ENCODE assay signal across 8 mouse cellular contexts in the genomic region with DNA sequence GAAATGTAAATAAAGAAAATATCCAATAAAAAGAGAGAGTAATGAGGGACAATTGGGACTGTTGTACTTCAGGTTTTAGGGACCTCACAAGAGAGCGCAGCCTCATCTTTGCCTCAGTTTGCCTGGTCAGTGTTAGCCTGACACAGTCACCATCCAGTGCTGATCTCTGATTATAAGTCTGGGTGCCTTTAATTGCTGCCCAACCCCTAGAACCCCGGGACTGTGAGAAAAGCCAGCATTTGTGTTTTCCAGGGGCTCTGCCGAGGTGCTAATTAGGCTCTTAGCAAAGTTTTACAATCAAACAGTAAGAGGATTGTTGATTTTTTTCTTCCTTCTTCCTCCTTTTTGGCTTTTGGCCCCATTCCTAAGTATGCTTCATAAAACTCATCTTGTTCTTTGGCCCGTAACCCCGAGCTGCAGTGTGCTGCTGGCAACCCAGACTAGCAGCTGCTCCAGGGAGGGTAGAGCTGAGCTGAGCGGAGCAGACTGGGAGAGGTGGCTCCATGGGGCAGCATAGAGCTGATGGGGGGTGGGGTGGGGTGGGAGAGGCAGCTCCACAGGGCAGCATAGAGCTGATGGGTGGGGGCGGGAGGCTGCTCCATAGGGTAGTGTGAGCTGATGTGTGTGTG. TPM values are rescaled to one million over a fixed set of nuclear protein-coding genes. Genes with fewer than 3 reads are reported as not detected.
DNase-seq lines count a peak whose midpoint lies in the region; ATAC-seq and TF ChIP-seq lines count a peak whose summit lies in the region.

No protein-coding gene starts in this region.

- no peaks in the 10 kb centered on the region for H3K9me3 ChIP-seq in kidney, embryonic 16.5 days (ENCODE audit: low read length)
- no peaks in the 10 kb centered on the region for H3K9me3 ChIP-seq in midbrain, embryonic 11.5 days (ENCODE audit: control insufficient read depth, low read length)

- H3K4me2 ChIP-seq in kidney, embryonic 16.5 days (replicated peaks; ENCODE audit: low read depth, low read length): no peak overlapping the region
- H3K4me2 ChIP-seq in midbrain, embryonic 11.5 days: no peak overlapping the region

- no peak for TF ChIP-seq POLR2A in cerebellum, adult 2 months (IDR thresholded peaks at IDR 0.05; ENCODE audit: borderline replicate concordance, insufficient read depth, low read length)

- TF ChIP-seq CTCF in cerebellum, adult 2 months (IDR thresholded peaks at IDR 0.05; ENCODE audit: borderline replicate concordance, insufficient read depth, low read depth, low read length): no peak

- peak; percentile 37 to 63 for DNase-seq in cerebellum, adult 2 months
- DNase-seq in testis, postnatal 14 days (ENCODE audit: low spot score): peak; percentile 59
- no peak for DNase-seq in testis, postnatal 10 days (ENCODE audit: low spot score)
- peak; percentile 54 for DNase-seq in midbrain, embryonic 11.5 days (ENCODE audit: low spot score, missing footprints)
- no peak for DNase-seq in urinary bladder, adult 18-20 months (ENCODE audit: low spot score in 2 of 2)
- no peak for DNase-seq in embryo, embryonic 10.5 days (ENCODE audit: low spot score)

- WGBS in cerebellum, adult 2 months: 29% methylated on average over 7 of the region's 7 CpGs
- 17% methylated on average over 6 of the region's 7 CpGs for WGBS in kidney, embryonic 16.5 days
- 32% methylated on average over 7 of the region's 7 CpGs for WGBS in midbrain, embryonic 11.5 days

- H3K36me3 ChIP-seq in kidney, embryonic 16.5 days (ENCODE audit: insufficient read depth, low read length): no peaks in the 10 kb centered on the region
- H3K36me3 ChIP-seq in midbrain, embryonic 11.5 days (ENCODE audit: control insufficient read depth, insufficient read depth, low read length): no peaks in the 10 kb centered on the region

- H3K27ac ChIP-seq in cerebellum, adult 2 months (ENCODE audit: insufficient read depth, low read length): no peak overlapping the region
- H3K27ac ChIP-seq in kidney, embryonic 16.5 days (ENCODE audit: low read length): no peak overlapping the region
- H3K27ac ChIP-seq in midbrain, embryonic 11.5 days (ENCODE audit: low read depth, low read length): no peak overlapping the region

- no peak overlapping the region for H3K4me3 ChIP-seq in cerebellum, adult 2 months (replicated peaks; ENCODE audit: insufficient read depth, low read depth, low read length)
- no peak overlapping the region for H3K4me3 ChIP-seq in kidney, embryonic 16.5 days (ENCODE audit: low read length)
- H3K4me3 ChIP-seq in midbrain, embryonic 11.5 days (ENCODE audit: low read depth, low read length): no peak overlapping the region

- H3K4me1 ChIP-seq in cerebellum, adult 2 months (ENCODE audit: control insufficient read depth, insufficient read depth, low read length): peaks cover 17% of the 10 kb centered on the region
- 0 out of 2 replicates have a peak, but pooled peaks cover 4% of the 10 kb centered on the region for H3K4me1 ChIP-seq in kidney, embryonic 16.5 days (ENCODE audit: insufficient read depth, low read length)
- peaks cover 7% of the 10 kb centered on the region for H3K4me1 ChIP-seq in midbrain, embryonic 11.5 days (ENCODE audit: control insufficient read depth, insufficient read depth, low read length)

- ATAC-seq in cerebellum, adult (ENCODE audit: insufficient number of reproducible peaks, low FRiP score, low TSS enrichment): no peak
- ATAC-seq in kidney, embryonic 16.5 days (ENCODE audit: low FRiP score, low TSS enrichment): peak; percentile 71; the same call in 1 of the 2 replicates
- ATAC-seq in midbrain, embryonic 11.5 days (ENCODE audit: low FRiP score): peak; percentile 48; the same call in 1 of the 2 replicates

- H3K9ac ChIP-seq in kidney, embryonic 16.5 days (replicated peaks; ENCODE audit: low read length): no peak overlapping the region
- no peak overlapping the region for H3K9ac ChIP-seq in midbrain, embryonic 11.5 days (ENCODE audit: low read length)

- no peaks in the 10 kb centered on the region for H3K27me3 ChIP-seq in cerebellum, adult 2 months (ENCODE audit: control insufficient read depth, insufficient read depth, low read length)
- no peaks in the 10 kb centered on the region for H3K27me3 ChIP-seq in kidney, embryonic 16.5 days (ENCODE audit: insufficient read depth, low read length)
- no peaks in the 10 kb centered on the region for H3K27me3 ChIP-seq in midbrain, embryonic 11.5 days (ENCODE audit: control insufficient read depth, insufficient read depth, low read length)

RNA-seq across cellular contexts. Expression of a gene that starts 34.5 kb away (rescaled TPM):
- 136 and 139 TPM in 2 replicates for polyA plus RNA-seq in cerebellum, adult 2 months (2012; rRNA removed)
- polyA plus RNA-seq in kidney, embryonic 16.5 days (2015; fragmentation: Nextera tagmentation; extraction: Ambion mirVana): 5.8 and 6.9 TPM in 2 replicates
- polyA plus RNA-seq in midbrain, embryonic 11.5 days (2014; fragmentation: Nextera tagmentation; extraction: Ambion mirVana): 35.8 and 37.8 TPM in 2 replicates

Comparison
In these comparisons a context has a peak if more than half of its experiments do, and no peak if none do; other contexts are left out.
1. DNase-seq: peak in cerebellum, adult 2 months (2 of 2), testis, postnatal 14 days (single experiment) and midbrain, embryonic 11.5 days (single experiment); none in testis, postnatal 10 days (single experiment), urinary bladder, adult 18-20 months (0 of 2) and embryo, embryonic 10.5 days (single experiment).